Mouse (Mus musculus): ENCODE data around the gene Upp2.

Gene Upp2

DNA sequence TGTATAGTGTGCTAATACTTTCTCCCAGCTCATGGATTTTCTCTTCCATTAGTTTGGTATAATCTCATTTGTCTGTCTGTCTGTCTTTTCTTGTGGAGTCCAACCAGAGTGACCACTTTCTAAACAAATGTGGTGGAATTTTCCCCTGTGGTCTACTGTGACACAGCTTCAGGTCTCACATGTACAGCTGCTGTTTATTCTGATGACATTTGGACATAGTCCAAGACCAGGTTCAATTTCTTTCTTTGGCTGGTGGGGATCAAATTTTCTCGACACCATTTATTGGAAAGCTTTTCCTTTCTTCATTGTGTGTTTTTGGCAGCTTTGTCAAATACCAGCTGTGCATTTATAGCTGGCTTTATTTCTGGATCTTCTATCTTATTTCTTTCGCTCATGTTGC lies 191.0 kb downstream of the Upp2 start:
- no peak for DNase-seq (ENCODE audit: low spot score in 2 of 2)

DNA sequence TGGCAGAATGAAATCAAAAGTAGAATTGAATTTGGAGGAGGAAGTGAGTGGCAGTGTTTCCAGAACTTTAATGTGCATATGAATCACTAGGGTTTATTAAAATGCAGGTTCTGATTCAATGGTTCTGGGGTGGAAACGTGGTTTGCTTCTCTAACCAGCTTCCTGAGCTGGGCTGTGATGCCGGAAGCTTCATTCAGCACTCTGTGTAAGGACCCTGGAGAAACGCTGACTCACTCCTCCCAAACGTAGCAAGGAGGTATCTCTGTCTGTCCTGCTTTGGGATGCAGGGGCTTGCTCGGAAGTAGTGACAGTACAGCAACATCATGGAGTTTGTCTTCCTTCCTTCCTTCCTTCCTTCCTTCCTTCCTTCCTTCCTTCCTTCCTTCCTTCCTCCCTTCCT lies 192.6 kb downstream of the Upp2 start:
- no peak for DNase-seq (ENCODE audit: low spot score in 2 of 2)

DNA sequence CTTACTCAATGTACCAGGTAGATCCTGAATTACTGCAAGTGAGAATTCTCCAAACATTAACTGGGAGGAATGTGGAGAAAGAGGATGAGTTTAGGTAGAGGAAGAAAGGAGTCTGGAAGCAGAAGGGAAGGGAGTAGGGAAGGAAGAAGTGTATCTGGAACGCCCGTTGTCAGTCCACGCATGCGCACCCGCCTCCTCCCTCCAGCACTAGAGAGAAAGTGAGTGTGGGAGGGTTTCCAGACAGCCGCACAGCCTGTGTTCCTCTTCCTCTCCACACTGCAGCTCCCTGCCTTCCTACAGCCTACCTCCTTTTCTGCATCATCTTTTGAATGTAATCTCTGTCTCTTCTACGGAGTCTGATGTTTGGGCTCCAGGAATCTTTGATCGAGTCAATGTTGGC lies 198.0 kb downstream of the Upp2 start:
- DNase-seq (ENCODE audit: low spot score in 2 of 2), result no peak

DNA sequence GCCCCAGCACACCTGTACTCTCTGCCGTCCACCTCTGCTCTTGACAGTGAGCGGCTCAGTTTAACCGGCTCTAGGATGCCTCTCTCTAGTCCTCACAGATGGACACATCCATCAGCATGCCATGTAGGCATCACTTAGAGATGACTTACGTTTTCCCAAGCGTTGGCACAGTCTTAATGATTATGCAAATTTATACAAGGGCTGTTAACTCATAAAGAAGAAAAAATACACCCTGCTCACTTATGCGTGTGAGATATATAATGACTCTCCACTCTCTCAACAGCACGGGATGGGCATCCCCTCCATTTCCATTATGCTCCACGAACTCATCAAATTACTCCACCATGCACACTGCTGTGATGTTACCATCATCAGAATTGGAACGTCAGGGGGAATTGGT lies 206.7 kb downstream of the Upp2 start:
- DNase-seq (ENCODE audit: low spot score in 2 of 2), result no peak

DNA sequence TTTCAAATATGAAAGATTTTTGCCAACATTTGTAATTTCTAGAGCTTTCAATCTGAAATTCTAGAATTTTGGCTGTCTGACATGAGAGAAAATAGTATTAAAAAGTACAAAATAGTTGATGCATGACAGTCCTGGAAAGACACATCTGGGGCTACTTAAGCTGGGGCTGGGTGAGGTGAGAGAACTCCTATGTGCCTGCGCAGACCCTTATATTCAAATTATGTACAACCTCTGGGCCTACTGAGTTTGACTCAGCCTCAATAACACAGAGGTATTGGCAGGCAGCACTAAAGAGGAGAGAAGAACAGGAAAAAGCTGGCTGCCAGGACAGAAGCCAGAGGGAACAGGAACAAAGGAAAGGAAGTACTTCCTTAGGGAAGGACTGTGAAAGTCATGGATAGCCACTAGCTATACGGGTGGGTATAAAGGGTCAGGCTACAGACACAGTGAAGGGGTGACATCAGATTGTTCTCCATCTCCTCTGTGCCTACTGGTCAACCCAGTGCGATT lies 211.9 kb downstream of the Upp2 start:
- no peak for DNase-seq (ENCODE audit: low spot score in 2 of 2)

DNA sequence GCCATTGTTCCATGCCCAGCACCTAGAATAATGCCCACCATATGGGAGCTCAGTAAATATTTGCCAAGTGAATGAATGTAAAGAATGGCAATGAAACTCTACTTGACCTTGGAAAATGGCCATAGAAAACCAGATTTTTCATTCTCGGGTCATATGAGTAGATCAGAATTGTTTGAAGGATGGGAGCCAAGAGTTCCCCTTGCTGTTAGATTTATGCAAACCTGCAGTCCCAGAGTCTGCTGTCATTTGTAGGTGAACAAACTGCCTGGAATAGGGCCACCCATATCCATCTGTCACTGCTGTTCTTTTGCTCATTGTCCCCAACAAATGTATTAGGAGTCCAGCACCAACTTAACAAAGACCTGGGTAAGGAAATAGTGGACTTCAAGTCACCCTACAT lies 216.4 kb downstream of the Upp2 start:
- DNase-seq (ENCODE audit: low spot score in 2 of 2), result no peak

DNA sequence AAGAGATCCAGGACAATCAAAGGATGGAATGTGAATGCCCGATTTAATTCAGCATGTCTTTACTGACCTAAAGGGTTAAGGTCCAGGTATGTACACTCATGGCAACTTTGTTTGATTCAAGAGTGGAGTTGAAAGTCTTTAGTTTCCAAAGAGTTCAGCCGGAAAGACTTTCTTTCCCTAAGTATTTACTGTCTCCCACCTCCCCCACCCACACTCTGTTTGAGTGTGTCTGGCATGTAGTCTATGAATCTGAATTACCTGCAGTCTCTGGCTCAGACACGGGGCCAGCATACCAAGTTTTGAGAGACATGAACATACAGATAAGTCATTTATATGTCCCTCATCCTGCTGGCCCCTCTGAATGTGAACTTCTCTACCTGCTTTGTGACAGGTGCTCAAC lies 219.1 kb downstream of the Upp2 start:
- DNase-seq (ENCODE audit: low spot score in 2 of 2), result no peak

DNA sequence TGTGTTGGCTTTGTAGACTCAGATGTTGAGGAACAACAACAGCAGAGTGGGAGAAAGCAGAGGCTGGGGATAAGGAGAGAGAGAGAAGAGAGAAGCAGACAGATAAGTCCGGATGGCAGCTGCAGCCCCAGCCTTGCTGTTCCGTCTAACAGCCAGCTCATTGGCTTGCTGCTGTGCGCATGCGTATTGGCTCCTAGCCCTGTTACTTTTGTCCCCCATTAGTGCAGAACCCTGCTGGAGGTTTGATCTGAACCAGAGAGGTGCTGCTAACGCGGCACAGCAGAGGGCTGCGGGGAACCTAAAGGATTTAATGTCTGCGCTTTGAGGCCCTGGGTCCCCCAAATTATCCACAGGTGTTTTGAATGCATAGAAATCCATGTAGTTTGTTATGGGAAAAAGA lies 219.6 kb downstream of the Upp2 start:
- no peak for DNase-seq (ENCODE audit: low spot score in 2 of 2)

DNA sequence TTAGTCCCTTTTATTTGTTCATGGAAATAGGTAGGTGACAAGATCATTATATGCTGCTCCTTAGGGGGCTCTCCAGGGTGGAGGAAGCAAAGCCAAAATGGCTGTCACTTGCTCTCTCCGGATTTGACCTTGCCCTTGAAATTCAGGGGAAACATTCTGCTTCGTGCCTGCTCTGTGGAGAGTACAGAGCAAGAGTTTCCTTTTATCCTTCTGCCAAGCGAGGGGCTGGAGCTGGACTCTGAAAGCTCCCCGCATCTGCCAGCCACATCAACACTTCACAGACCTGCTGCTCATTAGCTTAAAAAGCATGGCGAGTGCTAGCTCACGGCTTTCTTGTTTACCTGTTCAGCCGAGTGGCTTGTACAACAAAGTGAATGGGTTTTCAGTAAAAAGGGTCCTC lies 220.3 kb downstream of the Upp2 start:
- no peak for DNase-seq (ENCODE audit: low spot score in 2 of 2)

DNA sequence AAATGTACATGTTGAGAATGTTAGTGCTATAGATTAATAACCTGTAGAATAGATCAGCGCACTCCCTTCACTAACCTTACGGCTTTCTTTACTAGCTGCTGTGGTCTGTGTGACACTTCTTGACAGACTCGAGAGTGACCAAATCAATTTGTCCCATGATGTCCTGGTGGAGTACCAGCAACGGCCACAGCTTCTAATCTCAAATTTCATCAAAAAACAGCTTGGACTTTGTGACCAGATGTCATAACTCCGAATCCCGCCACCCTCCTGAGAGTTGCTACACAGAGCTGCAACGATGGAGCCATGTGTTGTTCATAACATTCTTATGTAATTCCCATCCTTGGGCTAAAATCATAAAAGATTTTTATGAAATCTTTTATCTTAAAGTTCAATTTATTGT lies 222.8 kb downstream of the Upp2 start:
- DNase-seq (ENCODE audit: low spot score in 2 of 2), result no peak

DNA sequence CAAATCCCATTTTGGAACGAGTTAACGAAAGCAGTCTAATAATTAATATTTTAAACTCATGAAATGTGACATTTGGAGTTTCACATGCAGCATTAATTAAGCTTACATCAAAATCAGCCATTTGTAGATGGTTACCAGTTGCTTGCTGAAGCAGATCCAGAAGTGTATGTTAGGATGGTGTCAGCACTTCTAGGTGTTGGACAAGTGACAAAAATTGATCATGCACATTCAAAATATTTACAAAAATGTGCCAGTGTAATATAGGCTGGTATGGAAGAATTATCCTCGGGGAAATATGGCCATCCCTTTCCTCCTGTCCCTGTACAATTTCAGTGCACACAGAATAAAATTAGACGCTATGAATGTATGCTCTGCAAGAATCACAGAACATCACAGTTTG lies 223.3 kb downstream of the Upp2 start:
- no peak for DNase-seq (ENCODE audit: low spot score in 2 of 2)

DNA sequence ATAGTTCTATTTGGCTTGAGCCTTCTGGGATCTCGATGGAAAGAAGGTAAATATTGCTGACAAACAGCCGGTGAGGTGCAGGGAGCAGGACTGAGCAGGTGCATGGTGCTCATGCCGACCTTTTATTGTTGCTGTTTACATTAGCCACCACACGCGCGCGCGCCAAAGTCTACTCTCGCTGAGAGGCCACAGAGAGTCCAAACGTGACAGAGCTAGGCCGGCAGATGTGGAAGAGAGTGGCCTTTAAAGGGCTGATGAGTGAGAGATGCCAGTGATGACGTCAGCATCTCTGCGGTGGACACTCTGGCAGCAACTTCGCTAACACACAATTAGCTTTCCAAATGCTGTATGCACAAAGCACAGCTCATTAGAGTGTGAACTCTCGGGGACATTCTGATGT lies 227.4 kb downstream of the Upp2 start:
- no peak for DNase-seq (ENCODE audit: low spot score in 2 of 2)

DNA sequence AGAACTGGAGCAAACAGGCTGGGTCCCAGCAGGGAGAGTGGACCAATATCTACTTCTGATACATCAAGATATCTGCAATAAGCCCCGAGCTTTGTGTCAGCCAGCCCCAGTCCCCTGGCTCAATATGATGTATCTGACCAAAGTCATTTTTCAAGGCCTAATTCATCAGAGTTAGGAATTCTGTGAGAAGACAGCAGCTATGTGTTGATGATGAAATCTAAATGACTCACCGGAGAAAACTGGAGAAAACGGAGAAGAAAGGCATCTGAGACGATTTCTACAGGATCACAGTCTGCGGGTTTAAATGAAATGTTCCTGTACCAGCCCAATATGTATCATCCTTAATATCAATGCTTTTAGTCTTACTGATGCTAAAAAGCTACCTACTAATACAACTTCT lies 228.3 kb downstream of the Upp2 start:
- no peak for DNase-seq (ENCODE audit: low spot score in 2 of 2)

DNA sequence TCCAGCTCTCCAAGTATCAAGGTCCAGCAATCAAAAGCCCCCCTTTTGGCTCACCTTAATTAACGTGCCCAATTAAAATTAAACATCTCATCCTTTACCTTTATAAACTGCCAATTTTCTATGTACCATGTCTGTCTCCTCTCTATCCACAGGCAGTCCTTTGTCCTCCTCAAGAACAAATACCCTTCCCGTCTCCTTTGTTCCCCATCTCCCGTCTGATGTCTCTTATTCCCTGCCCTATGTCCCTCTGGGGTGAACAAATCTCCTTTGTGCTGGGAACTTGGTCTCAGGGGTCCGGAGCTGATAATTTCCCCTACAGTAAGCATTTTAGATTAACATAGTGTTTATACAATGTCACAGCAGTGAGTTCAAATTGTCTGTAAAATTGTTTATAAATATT lies 230.4 kb downstream of the Upp2 start:
- no peak for DNase-seq (ENCODE audit: low spot score in 2 of 2)

DNA sequence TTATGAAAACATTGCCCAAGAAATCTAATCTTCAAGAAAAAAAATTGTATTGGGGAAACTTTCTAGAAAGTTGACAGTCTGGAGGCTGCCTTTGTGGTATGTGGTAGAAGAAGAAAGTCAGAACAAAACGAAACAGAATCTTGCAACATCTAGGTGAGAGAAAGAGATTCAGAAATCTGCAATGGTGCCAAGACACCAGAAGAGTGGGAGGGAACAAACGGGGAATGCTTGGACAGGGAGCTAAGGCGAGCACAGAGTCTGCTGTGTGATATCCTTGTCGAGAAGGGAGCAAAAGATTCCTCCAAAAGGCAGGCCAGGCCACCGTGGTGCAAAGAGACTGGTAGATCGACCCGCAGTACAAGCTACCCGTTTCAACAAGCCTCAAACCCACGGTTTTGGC lies 232.0 kb downstream of the Upp2 start:
- no peak for DNase-seq (ENCODE audit: low spot score in 2 of 2)

DNA sequence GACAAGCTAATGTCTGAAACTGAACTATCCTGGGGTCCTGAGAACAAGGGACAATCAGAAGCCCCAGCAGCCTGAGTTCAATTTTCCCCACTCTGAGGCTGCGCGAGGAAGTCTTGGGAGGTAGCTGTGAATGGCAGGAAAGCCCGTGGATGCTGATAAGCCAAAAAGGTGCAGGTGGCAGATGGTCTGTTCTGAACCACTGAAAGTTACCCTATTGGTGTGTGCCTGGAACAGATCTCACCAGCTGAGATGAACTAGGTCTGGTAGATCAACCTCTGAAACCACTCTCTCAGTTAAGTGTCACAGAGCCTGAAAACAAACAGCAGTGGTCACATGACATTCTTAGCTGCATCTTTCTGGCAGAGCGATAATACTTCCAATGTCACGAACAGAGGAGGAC lies 232.5 kb downstream of the Upp2 start:
- DNase-seq (ENCODE audit: low spot score in 2 of 2), result no peak

DNA sequence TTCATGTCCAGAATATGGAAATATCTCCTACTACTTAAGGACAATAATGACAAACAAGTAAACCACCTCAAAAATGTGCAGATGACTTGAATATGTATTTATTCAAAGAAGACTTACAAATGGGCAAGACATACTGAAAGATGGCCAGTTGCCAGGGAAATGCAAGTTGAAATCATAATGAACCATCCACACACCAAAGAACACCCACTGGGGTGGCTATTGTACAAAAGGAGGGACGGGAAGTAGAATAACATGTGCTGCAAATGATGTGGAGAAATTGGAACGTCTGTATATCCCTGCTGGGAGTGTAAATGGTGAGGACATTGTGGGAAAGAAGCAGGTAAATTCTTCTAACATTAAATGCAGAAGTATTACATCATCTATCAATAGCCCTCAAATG lies 245.8 kb downstream of the Upp2 start:
- DNase-seq (ENCODE audit: low spot score in 2 of 2), result no peak

DNA sequence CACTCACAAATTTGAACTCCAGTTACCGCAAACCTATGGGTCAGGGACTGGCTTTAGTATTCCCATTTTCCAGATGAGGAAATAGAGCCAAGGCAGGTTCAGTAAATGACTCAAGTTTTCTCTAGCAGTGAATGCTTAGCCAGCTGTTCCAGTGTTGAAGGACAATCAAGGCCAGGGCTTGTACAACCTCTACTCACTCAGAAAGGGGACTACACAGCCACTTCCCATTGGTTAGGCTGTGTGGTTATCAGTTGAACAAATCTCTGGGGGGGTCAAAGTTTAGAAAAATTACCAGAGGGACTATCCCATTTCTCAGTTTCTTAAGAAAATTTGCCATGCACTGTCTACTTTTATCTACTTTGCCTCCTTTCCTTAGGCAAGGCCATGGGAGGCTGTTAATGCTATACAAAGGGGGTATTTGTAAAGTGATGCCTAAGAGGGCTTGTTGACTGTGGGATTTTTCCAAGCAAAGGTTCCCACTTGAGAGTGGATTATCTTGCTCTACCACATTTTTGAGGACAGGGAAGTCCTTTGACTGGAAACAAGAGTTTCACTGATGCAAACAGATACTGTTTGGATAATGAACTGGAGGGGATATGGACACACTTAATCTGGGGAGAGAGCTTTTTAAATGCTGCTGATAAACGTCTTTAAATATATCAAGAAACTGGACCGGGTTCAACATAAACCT lies 262.0 kb downstream of the Upp2 start:
- no peak for DNase-seq (ENCODE audit: low spot score in 2 of 2)

DNA sequence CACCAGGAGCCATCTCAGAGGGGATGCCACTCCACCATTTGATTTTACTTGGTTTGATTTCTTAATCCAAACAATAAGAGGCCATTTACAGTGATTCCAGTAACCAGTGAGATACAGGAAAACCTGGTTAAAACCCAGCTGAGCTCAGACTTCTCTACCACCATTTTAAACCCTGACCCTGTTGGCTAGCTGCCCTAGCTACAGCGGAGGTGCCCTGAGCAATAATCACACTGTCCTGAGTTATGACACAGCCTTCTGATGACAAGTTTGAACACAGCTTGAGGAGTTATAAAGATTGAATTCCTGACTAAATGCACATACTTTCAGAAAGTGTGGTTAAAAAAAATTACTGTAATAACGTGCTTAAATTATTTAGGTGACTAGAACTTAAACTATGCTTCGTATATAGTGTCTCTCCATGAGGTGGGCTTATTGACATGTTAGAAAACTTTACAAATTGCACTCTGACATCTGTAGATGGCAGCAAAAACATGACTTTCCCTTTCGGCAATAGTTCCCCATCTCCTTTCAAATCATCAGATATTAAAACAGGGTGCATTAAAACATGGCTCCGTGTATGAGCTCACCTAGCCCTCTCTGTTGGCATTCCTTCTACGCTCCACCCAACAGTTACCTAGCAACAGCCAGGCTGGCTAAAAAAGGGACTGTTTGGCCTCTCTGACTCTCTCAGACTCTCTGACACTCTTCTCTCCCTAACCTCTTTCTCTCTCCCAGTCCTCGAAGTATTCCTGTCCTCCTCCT lies 263.1 kb downstream of the Upp2 start:
- no peak for DNase-seq (ENCODE audit: low spot score in 2 of 2)

DNA sequence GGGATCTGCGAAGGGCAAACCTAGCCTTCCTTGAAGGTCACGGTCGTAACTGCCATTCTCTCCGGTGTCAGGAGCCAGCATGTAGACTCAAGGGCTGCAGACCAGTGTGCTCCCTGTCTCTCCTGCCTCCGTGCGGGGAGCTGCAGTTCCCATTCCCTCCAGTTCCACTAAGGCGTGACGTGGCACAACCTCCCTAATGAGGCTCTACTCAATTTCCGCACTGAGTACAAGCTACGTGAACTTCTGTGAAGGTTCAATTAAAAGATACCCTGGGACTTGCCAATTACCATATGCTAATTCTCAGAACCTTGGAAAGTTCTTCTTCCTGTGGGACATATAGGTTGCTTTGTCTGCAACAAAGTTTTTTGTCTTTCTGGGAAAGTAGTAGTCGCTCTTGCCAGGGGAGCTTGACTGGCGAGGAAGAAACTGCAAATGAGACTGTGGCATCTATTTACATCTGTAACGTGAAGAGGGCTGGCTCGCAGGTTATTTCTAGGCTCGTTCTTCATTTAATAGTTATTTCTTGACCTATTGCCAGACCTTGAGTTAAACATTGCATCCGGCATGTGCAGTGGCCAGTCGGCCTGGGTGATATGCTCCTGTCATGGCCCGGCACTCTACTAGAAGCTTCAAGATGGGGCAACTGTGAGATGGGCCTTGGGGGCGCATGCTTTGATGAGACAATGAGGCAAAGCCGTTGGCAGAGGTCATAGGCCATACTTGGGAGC lies 265.3 kb downstream of the Upp2 start:
- no peak for DNase-seq (ENCODE audit: low spot score in 2 of 2)

DNA sequence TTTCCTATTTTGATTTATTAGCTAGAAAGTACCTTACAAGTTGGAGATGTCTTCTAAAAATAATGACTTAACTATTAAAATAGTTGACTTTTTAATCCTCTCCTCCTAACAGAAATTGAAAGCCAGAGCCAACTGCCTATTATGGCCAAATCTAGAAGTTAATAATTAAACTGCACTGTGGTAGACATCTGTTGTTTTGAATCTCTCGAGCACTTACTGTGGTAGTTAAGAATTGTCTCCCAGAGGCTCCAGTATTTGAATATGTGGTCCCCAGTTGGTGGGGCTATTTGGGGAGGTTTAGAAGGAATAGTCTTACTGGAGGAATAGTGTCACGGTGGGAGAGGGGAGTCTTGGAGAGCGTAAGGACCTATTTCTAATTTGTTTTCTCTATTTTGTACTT lies 273.9 kb downstream of the Upp2 start:
- no peak for DNase-seq (ENCODE audit: low spot score in 2 of 2)

DNA sequence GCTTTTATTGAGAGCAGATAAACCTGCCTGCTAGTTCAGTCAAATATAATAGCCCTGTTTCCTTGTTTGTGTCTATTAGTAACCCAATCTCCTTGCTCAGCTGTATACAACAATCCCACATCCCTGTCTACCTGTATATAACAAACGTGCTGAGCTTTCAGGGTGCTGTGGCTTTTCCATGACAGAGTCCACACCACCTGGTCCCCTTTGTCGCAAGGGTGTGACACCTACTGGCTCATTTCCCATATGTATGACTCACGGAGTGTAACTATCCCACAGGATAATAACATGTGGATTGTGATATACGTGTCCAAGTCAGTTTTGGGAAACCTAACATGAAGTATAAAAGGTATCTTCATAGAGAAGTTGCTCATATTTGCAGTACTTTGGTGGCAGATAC lies 275.3 kb downstream of the Upp2 start:
- no peak for DNase-seq (ENCODE audit: low spot score in 2 of 2)
